ENCODE assay signal across 27 mouse cellular contexts in genomic region chr16:76194291-76194690, GRCm38 (mm10).
DNase-seq lines count a peak whose midpoint lies in the region; ATAC-seq and TF ChIP-seq lines count a peak whose summit lies in the region.
"Had no signal": no experiment of that assay in that cellular context is flagged by ENCODE, and none has a peak within 500 bp of the region (broad histone marks: within the 10 kb centered on the region; RNA-seq: fewer than 3 reads in every experiment).

No protein-coding gene starts in this region.

- ATAC-seq in intestine, postnatal 0 days, result peak; percentile 57; the same call in 1 of the 2 replicates
- peak; percentile 71; the same call in 1 of the 2 replicates for ATAC-seq in stomach, postnatal 0 days (ENCODE audit: low FRiP score, low TSS enrichment)
- ATAC-seq in heart, embryonic 11.5 days (replicated peaks; ENCODE audit: insufficient number of reproducible peaks, low FRiP score, low TSS enrichment), result no peak
- no peak for ATAC-seq in granulocyte monocyte progenitor cell, adult 5-6 weeks (replicated peaks; ENCODE audit: poor library complexity, severe bottlenecking)
- ATAC-seq: forebrain, embryonic 13.5 days; forebrain, embryonic 16.5 days; hindbrain, postnatal 0 days; inflammation-experienced regulatory T-cells, adult 6 months had no signal

- no peak for TF ChIP-seq RAD21 in MEL (IDR thresholded peaks at IDR 0.05; ENCODE audit: low read depth, low read length)

- H3K27ac ChIP-seq in MEL (ENCODE audit: control insufficient read depth, low read depth, low read length), result no peak overlapping the region
- no peak overlapping the region for H3K27ac ChIP-seq in intestine, postnatal 0 days (ENCODE audit: low read depth, low read length)
- H3K27ac ChIP-seq in stomach, postnatal 0 days (replicated peaks), result no peak overlapping the region
- no peak overlapping the region for H3K27ac ChIP-seq in heart, embryonic 11.5 days (ENCODE audit: low read depth, low read length)
- H3K27ac ChIP-seq: embryonic facial prominence, embryonic 12.5 days; embryonic facial prominence, embryonic 15.5 days; forebrain, embryonic 13.5 days; gastrocnemius, adult 2 months; heart, embryonic 13.5 days; hindbrain, embryonic 14.5 days; hindbrain, postnatal 0 days had no signal

- WGBS in intestine, postnatal 0 days, result 42% methylated on average over 2 of the region's 2 CpGs
- 56% methylated on average over 2 of the region's 2 CpGs for WGBS in stomach, postnatal 0 days
- 66% methylated on average over 2 of the region's 2 CpGs for WGBS in heart, embryonic 11.5 days (ENCODE audit: insufficient replicate concordance)

- H3K79me2 ChIP-seq in C2C12 (ENCODE audit: control insufficient read depth, insufficient read depth), result no peaks in the 10 kb centered on the region
- no peaks in the 10 kb centered on the region for H3K79me2 ChIP-seq in MEL (ENCODE audit: control insufficient read depth, insufficient read depth, low read length, poor library complexity)

- no peak overlapping the region for H3K4me2 ChIP-seq in intestine, postnatal 0 days (replicated peaks; ENCODE audit: low read depth)
- H3K4me2 ChIP-seq in stomach, postnatal 0 days (replicated peaks; ENCODE audit: low read depth), result no peak overlapping the region
- H3K4me2 ChIP-seq in heart, embryonic 11.5 days, result no peak overlapping the region
- H3K4me2 ChIP-seq: embryonic facial prominence, embryonic 12.5 days; embryonic facial prominence, embryonic 15.5 days; forebrain, embryonic 13.5 days; heart, embryonic 13.5 days; hindbrain, embryonic 14.5 days had no signal

- DNase-seq in MEL (ENCODE audit: low read depth, low spot score), result no peak
- DNase-seq in stomach, postnatal 0 days (ENCODE audit: low spot score), result peak; percentile 22
- DNase-seq: adrenal gland, adult 2 months; adrenal gland, postnatal 14 days; cerebellum, adult 11 months; cerebellum, adult 2 months; cerebellum, adult 9-11 months; cerebellum, postnatal 25 days; gastrocnemius, adult 2 months; gastrocnemius, postnatal 14 days; heart, adult 18-20 months; heart, postnatal 14 days; heart, postnatal 4 days had no signal

- H3K9me3 ChIP-seq in MEL (replicated peaks; ENCODE audit: insufficient read depth, low read length), result no peaks in the 10 kb centered on the region
- no peaks in the 10 kb centered on the region for H3K9me3 ChIP-seq in intestine, postnatal 0 days (ENCODE audit: control insufficient read depth)
- no peaks in the 10 kb centered on the region for H3K9me3 ChIP-seq in stomach, postnatal 0 days (ENCODE audit: control insufficient read depth, low read length)
- H3K9me3 ChIP-seq in heart, embryonic 11.5 days (replicated peaks; ENCODE audit: control insufficient read depth, low read length), result no peaks in the 10 kb centered on the region
- H3K9me3 ChIP-seq: embryonic facial prominence, embryonic 12.5 days; embryonic facial prominence, embryonic 15.5 days had no signal

- H3K36me3 ChIP-seq in C2C12 (ENCODE audit: control insufficient read depth, insufficient read depth) (no peaks in the 10 kb centered on the region), MEL (ENCODE audit: control insufficient read depth in 1 of 2, insufficient read depth in 2 of 2, low read length in 2 of 2) (no peaks in the 10 kb centered on the region)
- H3K36me3 ChIP-seq in intestine, postnatal 0 days (ENCODE audit: control insufficient read depth, insufficient read depth), result no peaks in the 10 kb centered on the region
- no peaks in the 10 kb centered on the region for H3K36me3 ChIP-seq in stomach, postnatal 0 days (ENCODE audit: control insufficient read depth, insufficient read depth, low read length)
- no peaks in the 10 kb centered on the region for H3K36me3 ChIP-seq in heart, embryonic 11.5 days (ENCODE audit: control insufficient read depth, insufficient read depth, low read length)
- H3K36me3 ChIP-seq: embryonic facial prominence, embryonic 12.5 days; embryonic facial prominence, embryonic 15.5 days; G1E; heart, embryonic 13.5 days had no signal

- H3K4me3 ChIP-seq in C2C12 (ENCODE audit: insufficient read depth, poor library complexity, severe bottlenecking) (no peak overlapping the region), MEL (ENCODE audit: control insufficient read depth in 1 of 2, insufficient read depth in 1 of 2, low read depth in 2 of 2, low read length in 2 of 2) (no peak overlapping the region)
- H3K4me3 ChIP-seq in intestine, postnatal 0 days (ENCODE audit: low read depth, low read length), result no peak overlapping the region
- no peak overlapping the region for H3K4me3 ChIP-seq in stomach, postnatal 0 days (ENCODE audit: low read depth, low read length)
- H3K4me3 ChIP-seq in heart, embryonic 11.5 days (ENCODE audit: low read depth, low read length), result no peak overlapping the region
- H3K4me3 ChIP-seq: embryonic facial prominence, embryonic 12.5 days; embryonic facial prominence, embryonic 15.5 days; forebrain, embryonic 13.5 days; gastrocnemius, adult 2 months; heart, embryonic 13.5 days had no signal

- H3K27me3 ChIP-seq in C2C12 (ENCODE audit: control insufficient read depth, insufficient read depth, insufficient read length), result no peaks in the 10 kb centered on the region
- no peaks in the 10 kb centered on the region for H3K27me3 ChIP-seq in MEL (ENCODE audit: control insufficient read depth in 1 of 2, insufficient read depth in 2 of 2, low read length in 2 of 2)
- no peaks in the 10 kb centered on the region for H3K27me3 ChIP-seq in intestine, postnatal 0 days (replicated peaks; ENCODE audit: control insufficient read depth, insufficient read depth, low read length)
- no peaks in the 10 kb centered on the region for H3K27me3 ChIP-seq in stomach, postnatal 0 days (ENCODE audit: control insufficient read depth, insufficient read depth, low read length)
- no peaks in the 10 kb centered on the region for H3K27me3 ChIP-seq in heart, embryonic 11.5 days (ENCODE audit: control insufficient read depth, insufficient read depth, low read length)
- H3K27me3 ChIP-seq: CH12.LX; embryonic facial prominence, embryonic 12.5 days; embryonic facial prominence, embryonic 15.5 days; forebrain, embryonic 13.5 days; heart, embryonic 13.5 days had no signal

- TF ChIP-seq EP300 in MEL (IDR thresholded peaks at IDR 0.05; ENCODE audit: low read depth in 1 of 2, low read length in 2 of 2), result no peak
- TF ChIP-seq EP300 in stomach, postnatal 0 days (optimal IDR thresholded peaks at IDR 0.05), result no peak

- TF ChIP-seq CTCF in C2C12 (IDR thresholded peaks at IDR 0.05; ENCODE audit: control insufficient read depth, insufficient read depth, insufficient read length), result no peak
- no peak for TF ChIP-seq CTCF in MEL (IDR thresholded peaks at IDR 0.05 in 2 of 3, conservative IDR thresholded peaks at IDR 0.05 in 1 of 3; ENCODE audit: control insufficient read depth in 1 of 3, insufficient read depth in 1 of 3, low read depth in 2 of 3, low read length in 3 of 3, poor library complexity in 1 of 3, severe bottlenecking in 1 of 3)
- no peak for TF ChIP-seq CTCF in intestine, postnatal 0 days (IDR thresholded peaks at IDR 0.05; ENCODE audit: low read depth)
- TF ChIP-seq CTCF in stomach, postnatal 0 days (IDR thresholded peaks at IDR 0.05; ENCODE audit: low read depth), result no peak

- TF ChIP-seq POLR2A in MEL (IDR thresholded peaks at IDR 0.05; ENCODE audit: control insufficient read depth in 1 of 2, insufficient read depth in 1 of 2, low read depth in 1 of 2, low read length in 2 of 2, poor library complexity in 1 of 2), result no peak

- no peaks in the 10 kb centered on the region; a peak in 1 of 4 replicates for H3K4me1 ChIP-seq in MEL (ENCODE audit: control insufficient read depth in 1 of 2, insufficient read depth in 2 of 2, low read length in 2 of 2)
- H3K4me1 ChIP-seq in intestine, postnatal 0 days (replicated peaks; ENCODE audit: control insufficient read depth, insufficient read depth, low read length), result no peaks in the 10 kb centered on the region
- no peaks in the 10 kb centered on the region for H3K4me1 ChIP-seq in stomach, postnatal 0 days (replicated peaks; ENCODE audit: control insufficient read depth, insufficient read depth)
- no peaks in the 10 kb centered on the region for H3K4me1 ChIP-seq in heart, embryonic 11.5 days (ENCODE audit: control insufficient read depth, insufficient read depth, low read length)
- H3K4me1 ChIP-seq: embryonic facial prominence, embryonic 12.5 days; embryonic facial prominence, embryonic 15.5 days; forebrain, embryonic 13.5 days; heart, embryonic 13.5 days had no signal

- no peak overlapping the region for H3ac ChIP-seq in C2C12 (ENCODE audit: control insufficient read depth, insufficient read length, low read depth)

- no peaks in the 10 kb centered on the region for H3K79me3 ChIP-seq in C2C12 (ENCODE audit: low read depth)

- H3K9ac ChIP-seq in MEL (ENCODE audit: control insufficient read depth, low read depth, low read length, poor library complexity, severe bottlenecking), result no peak overlapping the region
- no peak overlapping the region for H3K9ac ChIP-seq in intestine, postnatal 0 days (ENCODE audit: low read depth, low read length)
- no peak overlapping the region for H3K9ac ChIP-seq in stomach, postnatal 0 days (ENCODE audit: low read length)
- H3K9ac ChIP-seq in heart, embryonic 11.5 days (ENCODE audit: low read depth, low read length), result no peak overlapping the region
- H3K9ac ChIP-seq: embryonic facial prominence, embryonic 12.5 days; embryonic facial prominence, embryonic 15.5 days; forebrain, embryonic 13.5 days; heart, embryonic 13.5 days; hindbrain, embryonic 14.5 days had no signal

TF ChIP-seq in C2C12, 6 proteins besides CTCF, POLR2A, EP300 and RAD21:
- TF ChIP-seq USF1 (IDR thresholded peaks at IDR 0.05; ENCODE audit: low read depth), result peak; percentile 55
- no peak for TF ChIP-seq MYOD1 (IDR thresholded peaks at IDR 0.05; ENCODE audit: control insufficient read depth, insufficient read length, low read depth)

TF ChIP-seq in MEL, 35 proteins besides CTCF, POLR2A, EP300 and RAD21:
- TF ChIP-seq CHD2 (IDR thresholded peaks at IDR 0.05; ENCODE audit: low read length) (no peak), ZC3H11A (IDR thresholded peaks at IDR 0.05; ENCODE audit: low read depth, low read length) (no peak), USF1 (IDR thresholded peaks at IDR 0.05; ENCODE audit: low read depth, low read length) (peak; percentile 45; the same call in 1 of the 2 replicates)

Comparison
In these comparisons a context has a peak if more than half of its experiments do, and no peak if none do; other contexts are left out.
1. ATAC-seq: peak in intestine, postnatal 0 days (single experiment) and stomach, postnatal 0 days (single experiment); none in heart, embryonic 11.5 days (single experiment) and granulocyte monocyte progenitor cell, adult 5-6 weeks (single experiment).